Mouse (Mus musculus) thymus, adult 2 months (tissue): ENCODE data around the gene Gm21976.

Experiments
- CTCF ChIP-seq: fragments of 200-500 bp; IDR thresholded peaks from 2 replicates; pipeline ENCODE4 v1.5.1; 2012; ENCODE audit warnings: mild to moderate bottlenecking, control low read depth, low read length, moderate library complexity, borderline replicate concordance; ENCODE audit not compliant: control insufficient read depth, poor library complexity, insufficient read depth; ENCODE audit errors: extremely low read depth
- POLR2A ChIP-seq: fragments of 200-500 bp; IDR thresholded peaks from 2 replicates; pipeline ENCODE4 v1.6.1; 2012; ENCODE audit warnings: mild to moderate bottlenecking, low read length, control low read depth, moderate library complexity; ENCODE audit not compliant: control insufficient read depth, poor library complexity, insufficient read depth; ENCODE audit errors: extremely low read depth

DNA sequence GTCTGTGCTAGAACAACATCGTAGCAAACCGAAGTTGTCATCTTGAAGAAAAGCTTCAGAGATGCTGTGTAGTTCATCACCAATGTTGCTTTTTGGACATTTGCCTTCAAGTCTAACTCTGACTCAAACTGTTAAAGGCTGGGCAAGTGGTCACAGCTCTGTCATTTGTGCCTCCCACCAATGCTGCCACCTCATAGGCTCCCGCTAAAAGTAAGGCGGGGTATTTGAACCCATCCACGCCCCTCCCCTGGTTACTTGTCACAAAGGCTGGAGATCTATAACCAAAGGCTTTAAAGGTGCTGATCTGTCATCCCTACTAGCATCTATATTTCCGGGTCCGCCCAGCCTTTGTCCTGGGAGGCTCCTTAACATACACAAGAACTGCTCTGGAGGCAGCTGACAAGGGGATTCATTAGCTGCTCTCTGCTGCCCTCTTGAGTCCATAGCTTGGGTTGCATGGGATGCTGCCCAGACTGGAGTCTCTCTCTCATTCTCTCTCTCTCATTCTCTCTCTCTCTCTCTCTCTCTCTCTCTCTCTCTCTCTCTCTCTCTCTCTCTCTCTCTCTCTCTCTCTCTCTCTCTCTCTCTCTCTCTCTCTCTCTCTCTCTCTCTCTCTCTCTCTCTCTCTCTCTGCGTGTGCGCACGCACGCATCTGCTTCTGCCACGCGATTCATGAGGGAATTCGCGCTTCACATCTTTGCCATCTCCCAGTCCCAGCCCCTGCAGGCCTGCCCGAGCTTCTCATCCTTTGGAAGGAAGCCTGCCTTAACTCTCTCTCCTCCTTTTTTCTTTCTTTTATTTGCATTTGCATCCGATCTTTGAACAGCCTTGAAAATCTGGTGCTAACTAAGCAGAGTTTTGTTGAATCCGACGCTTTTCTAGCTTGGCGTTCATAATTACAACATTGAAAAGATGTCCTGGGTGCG is 19.4 kb downstream of the Gm21976 start:
- TF ChIP-seq CTCF (no peak), POLR2A (no peak)
